Mouse (Mus musculus): ENCODE results near the gene Tstd3. TPM values are rescaled to one million over a fixed set of nuclear protein-coding genes. Genes with fewer than 3 reads are reported as not detected.

Gene Tstd3
- total and polyA plus RNA-seq, 2 experiments from 2014 or later, result 9.9 to 25.2 TPM

DNA sequence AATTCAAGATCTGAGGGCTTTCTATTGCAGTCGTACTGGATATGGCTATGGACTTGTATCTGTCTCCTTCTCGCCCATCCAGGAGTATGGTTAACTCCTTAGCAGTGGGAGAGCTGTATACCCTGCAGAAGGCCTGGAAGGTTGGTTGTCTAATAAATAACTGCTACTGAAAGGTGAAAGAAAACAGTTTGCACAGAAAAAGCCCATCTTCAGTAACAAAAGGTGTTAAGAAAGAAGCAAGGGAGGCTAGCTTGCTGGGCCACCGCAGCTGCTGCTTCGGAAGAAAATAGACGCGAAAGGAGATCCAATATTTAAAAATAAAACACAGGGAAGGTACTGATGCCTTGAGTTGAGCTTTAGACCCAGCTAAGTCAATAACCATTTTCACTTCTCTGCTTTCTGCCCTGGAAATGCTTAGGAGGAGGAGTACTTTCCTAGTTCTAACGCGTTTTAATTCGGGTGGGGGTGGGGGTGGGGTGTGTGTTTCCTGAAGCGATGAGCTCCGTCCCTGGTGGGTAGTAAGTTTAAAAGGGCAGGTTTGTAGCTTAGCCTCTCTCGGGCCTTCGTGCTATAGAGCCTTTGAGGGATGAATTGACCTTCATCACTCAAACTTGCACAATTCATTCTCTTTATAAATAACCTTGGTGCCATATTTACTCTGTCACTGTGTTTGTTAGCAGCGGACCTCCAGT is 695 bp downstream of the Tstd3 start:
- H3K4me2 ChIP-seq (ENCODE audit: low read depth, low read length), result peak overlapping the region; percentile 75
- ATAC-seq (ENCODE audit: insufficient read depth, low read depth) (peak; percentile 27; the same call in 1 of the 2 replicates), DNase-seq (ENCODE audit: low spot score) (no peak)
- no peaks in the 10 kb centered on the region for H3K27me3 ChIP-seq (ENCODE audit: control insufficient read depth, insufficient read depth, low read length)
- peak overlapping the region; percentile 69 for H3K4me3 ChIP-seq (ENCODE audit: low read depth, low read length)
- WGBS, result 19% methylated on average over 14 of the region's 14 CpGs
- TF ChIP-seq CTCF (IDR thresholded peaks at IDR 0.05; ENCODE audit: low read depth) (no peak), EP300 (IDR thresholded peaks at IDR 0.05; ENCODE audit: low read depth) (no peak)
- no peaks in the 10 kb centered on the region for H3K36me3 ChIP-seq (replicated peaks; ENCODE audit: control insufficient read depth, insufficient read depth, low read length)
- 0 out of 2 replicates have a peak overlapping the region, but pooled peaks have one; percentile 11 for H3K27ac ChIP-seq (ENCODE audit: low read depth)
- 0 out of 2 replicates have a peak, but pooled peaks cover 5% of the 10 kb centered on the region for H3K9me3 ChIP-seq (replicated peaks; ENCODE audit: control insufficient read depth, low read length)
- H3K4me1 ChIP-seq (ENCODE audit: control insufficient read depth, insufficient read depth), result peaks cover 5% of the 10 kb centered on the region; the same call in 1 of the 2 replicates
- peak overlapping the region; percentile 49 for H3K9ac ChIP-seq (replicated peaks; ENCODE audit: low read depth, low read length)

DNA sequence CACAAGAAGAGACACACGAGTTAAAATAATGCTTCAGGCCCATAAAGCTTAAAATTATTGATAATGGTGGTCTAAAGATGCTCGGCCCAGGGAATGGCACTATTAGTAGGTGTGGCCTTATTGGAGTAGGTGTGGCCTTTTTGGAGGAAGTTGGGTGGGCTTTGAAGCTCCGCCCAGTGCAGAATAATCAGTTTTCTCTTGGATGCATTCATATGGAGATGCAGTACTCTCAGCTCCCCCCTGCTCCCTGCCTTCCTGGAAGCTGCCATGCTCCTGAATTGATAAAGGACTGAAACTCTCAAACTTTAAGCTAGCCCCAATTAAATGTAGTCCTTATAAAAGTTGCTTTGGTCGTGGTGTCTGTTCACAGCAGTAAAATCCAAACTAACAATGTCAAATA is 3.2 kb downstream of the Tstd3 start:
- Histone ChIP-seq H3K4me3 (ENCODE audit: low read depth, low read length) (no peak overlapping the region), H3K36me3 (replicated peaks; ENCODE audit: control insufficient read depth, insufficient read depth, low read length) (peaks cover 6% of the 10 kb centered on the region; the same call in 1 of the 2 replicates), H3K4me2 (ENCODE audit: low read depth, low read length) (no peak overlapping the region), H3K27me3 (ENCODE audit: control insufficient read depth, insufficient read depth, low read length) (no peaks in the 10 kb centered on the region), H3K9me3 (replicated peaks; ENCODE audit: control insufficient read depth, low read length) (no peaks in the 10 kb centered on the region), H3K9ac (replicated peaks; ENCODE audit: low read depth, low read length) (no peak overlapping the region), H3K27ac (ENCODE audit: low read depth) (no peak overlapping the region), H3K4me1 (ENCODE audit: control insufficient read depth, insufficient read depth) (peaks cover 5% of the 10 kb centered on the region; the same call in 1 of the 2 replicates)
- ATAC-seq (ENCODE audit: insufficient read depth, low read depth), result no peak
- no peak for DNase-seq (ENCODE audit: low spot score)
- TF ChIP-seq CTCF (IDR thresholded peaks at IDR 0.05; ENCODE audit: low read depth), result no peak
- no peak for TF ChIP-seq EP300 (IDR thresholded peaks at IDR 0.05; ENCODE audit: low read depth)
- 77% methylated on average over 4 of the region's 4 CpGs for WGBS

DNA sequence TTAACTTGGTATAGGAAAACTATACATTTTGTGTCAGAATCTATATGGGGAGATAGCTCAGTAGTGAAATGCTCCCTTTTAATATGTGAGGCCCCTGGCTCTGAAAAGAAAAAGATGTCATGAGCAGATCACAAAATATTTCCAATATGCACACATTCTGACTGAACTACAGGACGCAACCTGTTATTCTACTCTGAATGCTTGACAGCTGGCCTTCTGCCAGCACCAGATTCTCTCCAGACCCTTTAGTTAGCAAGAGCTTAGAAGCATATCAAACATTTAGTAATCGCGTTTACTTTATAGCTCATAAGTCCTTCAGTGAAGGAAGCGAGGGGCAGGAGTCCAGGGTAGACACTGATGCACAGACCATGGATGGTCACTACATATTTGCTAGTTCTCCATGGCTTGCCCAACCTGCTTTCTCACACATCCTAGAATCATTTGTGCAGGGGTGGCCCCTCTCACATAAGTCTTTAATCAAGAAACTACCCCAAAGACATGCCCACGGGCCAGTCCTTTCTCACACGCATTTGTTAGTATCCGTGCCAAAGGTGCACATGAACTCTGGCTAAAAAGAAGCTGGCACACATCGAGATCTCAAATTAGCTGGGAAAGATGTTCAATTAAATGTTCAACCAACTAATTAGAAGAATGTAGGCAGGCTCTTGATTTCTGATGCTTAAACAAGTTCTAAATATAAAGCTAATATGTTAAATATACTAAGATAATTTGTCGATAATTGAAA is 5.4 kb downstream of the Tstd3 start:
- no peak for ATAC-seq (ENCODE audit: insufficient read depth, low read depth)
- Histone ChIP-seq H3K4me2 (ENCODE audit: low read depth, low read length) (no peak overlapping the region), H3K4me3 (ENCODE audit: low read depth, low read length) (no peak overlapping the region), H3K27ac (ENCODE audit: low read depth) (no peak overlapping the region), H3K36me3 (replicated peaks; ENCODE audit: control insufficient read depth, insufficient read depth, low read length) (peaks cover 11% of the 10 kb centered on the region; the same call in 1 of the 2 replicates), H3K9ac (replicated peaks; ENCODE audit: low read depth, low read length) (no peak overlapping the region), H3K4me1 (ENCODE audit: control insufficient read depth, insufficient read depth) (peaks cover 5% of the 10 kb centered on the region; the same call in 1 of the 2 replicates), H3K27me3 (ENCODE audit: control insufficient read depth, insufficient read depth, low read length) (no peaks in the 10 kb centered on the region), H3K9me3 (replicated peaks; ENCODE audit: control insufficient read depth, low read length) (no peaks in the 10 kb centered on the region)
- 59% methylated on average over 9 of the region's 9 CpGs for WGBS
- no peak for DNase-seq (ENCODE audit: low spot score)
- no peak for TF ChIP-seq CTCF (IDR thresholded peaks at IDR 0.05; ENCODE audit: low read depth)
- TF ChIP-seq EP300 (IDR thresholded peaks at IDR 0.05; ENCODE audit: low read depth), result no peak

DNA sequence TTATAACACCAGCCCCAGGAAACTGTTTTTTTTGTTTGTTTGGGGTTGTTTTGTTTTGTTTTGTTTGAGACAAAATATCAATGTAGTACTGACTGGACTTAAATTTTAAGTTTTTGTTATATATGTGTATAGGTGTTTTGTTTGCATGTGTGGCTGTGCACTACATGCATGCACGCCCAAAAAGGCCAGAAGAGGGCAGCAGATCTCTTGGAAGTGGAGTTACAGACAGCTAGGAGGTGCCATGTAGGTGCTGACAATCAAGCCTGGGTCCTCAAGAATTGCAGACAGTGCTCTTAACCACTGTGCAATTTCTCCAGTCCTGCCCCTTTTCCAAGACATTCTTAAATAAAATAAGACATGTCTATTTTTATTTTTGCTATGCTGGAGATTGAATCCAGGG is 8.2 kb downstream of the Tstd3 start:
- no peak for TF ChIP-seq EP300 (IDR thresholded peaks at IDR 0.05; ENCODE audit: low read depth)
- TF ChIP-seq CTCF (IDR thresholded peaks at IDR 0.05; ENCODE audit: low read depth), result no peak
- no peak overlapping the region for H3K4me2 ChIP-seq (ENCODE audit: low read depth, low read length)
- DNase-seq (ENCODE audit: low spot score) (no peak), ATAC-seq (ENCODE audit: insufficient read depth, low read depth) (no peak)
- no peak overlapping the region for H3K27ac ChIP-seq (ENCODE audit: low read depth)
- H3K27me3 ChIP-seq (ENCODE audit: control insufficient read depth, insufficient read depth, low read length), result no peaks in the 10 kb centered on the region
- no peak overlapping the region for H3K4me3 ChIP-seq (ENCODE audit: low read depth, low read length)
- H3K4me1 ChIP-seq (ENCODE audit: control insufficient read depth, insufficient read depth), result no peaks in the 10 kb centered on the region
- WGBS, result 46% methylated on average over 1 of the region's 1 CpGs
- no peaks in the 10 kb centered on the region for H3K9me3 ChIP-seq (replicated peaks; ENCODE audit: control insufficient read depth, low read length)
- H3K9ac ChIP-seq (replicated peaks; ENCODE audit: low read depth, low read length), result no peak overlapping the region
- H3K36me3 ChIP-seq (replicated peaks; ENCODE audit: control insufficient read depth, insufficient read depth, low read length), result peaks cover 11% of the 10 kb centered on the region; the same call in 1 of the 2 replicates

DNA sequence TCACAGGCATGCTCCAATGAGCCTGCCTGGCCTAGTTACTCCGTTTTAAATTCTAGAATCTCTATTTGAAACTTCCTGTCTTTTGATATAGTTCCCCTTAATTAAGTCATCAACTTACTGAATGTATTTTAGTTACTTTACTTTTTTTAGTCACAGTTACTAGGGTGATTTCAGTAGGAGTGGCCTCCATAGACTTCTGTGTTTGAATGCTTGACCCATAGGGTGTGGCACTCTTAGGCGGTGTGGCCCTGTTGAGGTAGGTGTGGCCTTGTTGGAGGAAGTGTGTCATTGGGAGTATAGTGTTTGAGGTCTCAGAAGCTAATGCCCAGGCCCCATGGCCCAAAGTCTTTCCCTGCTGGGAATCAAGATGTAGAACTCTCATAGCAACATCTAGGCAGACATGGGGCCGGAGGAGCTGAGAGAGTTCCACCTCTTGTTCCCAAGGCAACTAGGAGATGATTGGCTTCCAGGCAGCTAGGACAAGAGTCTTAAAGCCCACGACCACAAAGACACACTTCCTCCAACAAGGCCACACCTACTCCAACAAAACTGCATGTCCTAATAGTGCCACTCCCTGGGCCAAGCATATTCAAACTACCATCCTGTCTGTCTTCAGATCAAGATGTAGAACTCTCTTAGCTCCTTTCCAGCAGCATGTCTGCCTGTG is 11.8 kb downstream of the Tstd3 start:
- Histone ChIP-seq H3K9ac (replicated peaks; ENCODE audit: low read depth, low read length) (no peak overlapping the region), H3K36me3 (replicated peaks; ENCODE audit: control insufficient read depth, insufficient read depth, low read length) (peaks cover 15% of the 10 kb centered on the region; the same call in 1 of the 2 replicates), H3K27me3 (ENCODE audit: control insufficient read depth, insufficient read depth, low read length) (no peaks in the 10 kb centered on the region), H3K4me3 (ENCODE audit: low read depth, low read length) (no peak overlapping the region), H3K4me1 (ENCODE audit: control insufficient read depth, insufficient read depth) (no peaks in the 10 kb centered on the region), H3K27ac (ENCODE audit: low read depth) (no peak overlapping the region), H3K9me3 (replicated peaks; ENCODE audit: control insufficient read depth, low read length) (no peaks in the 10 kb centered on the region), H3K4me2 (ENCODE audit: low read depth, low read length) (no peak overlapping the region)
- DNase-seq (ENCODE audit: low spot score) (no peak), ATAC-seq (ENCODE audit: insufficient read depth, low read depth) (no peak)
- TF ChIP-seq CTCF (IDR thresholded peaks at IDR 0.05; ENCODE audit: low read depth) (no peak), EP300 (IDR thresholded peaks at IDR 0.05; ENCODE audit: low read depth) (no peak)
- whole genome bisulfite sequencing, result 64% methylated on average over 4 of the region's 4 CpGs
